Mouse (Mus musculus): ENCODE data around the gene Hsd17b13. TPM values are rescaled to one million over a fixed set of nuclear protein-coding genes. Genes with fewer than 3 reads are reported as not detected.

The Hsd17b13 gene
- polyA plus RNA-seq, 1 experiment from 2014 or later = 459 TPM

- H3K27ac ChIP-seq (ENCODE audit: low read depth) = no peak overlapping the region
- no peak overlapping the region for H3K9ac ChIP-seq (replicated peaks)
- H3K4me1 ChIP-seq (ENCODE audit: insufficient read depth) = no peaks in the 10 kb centered on the region
- no peak overlapping the region for H3K4me2 ChIP-seq (ENCODE audit: low read depth, low read length)
- TF ChIP-seq EP300 (IDR thresholded peaks at IDR 0.05; ENCODE audit: low read depth) (no peak), CTCF (IDR thresholded peaks at IDR 0.05; ENCODE audit: low read depth) (no peak)
- DNase-seq (no peak), ATAC-seq (no peak)
- H3K27me3 ChIP-seq (ENCODE audit: insufficient read depth, low read length) = no peaks in the 10 kb centered on the region
- no peaks in the 10 kb centered on the region for H3K36me3 ChIP-seq (replicated peaks; ENCODE audit: insufficient read depth, low read length)
- 66% methylated on average over 5 of the region's 5 CpGs for WGBS (ENCODE audit: insufficient replicate concordance)
- no peaks in the 10 kb centered on the region for H3K9me3 ChIP-seq (ENCODE audit: low read length)
- no peak overlapping the region for H3K4me3 ChIP-seq (ENCODE audit: low read depth, low read length)
These were observed 54.8 kb downstream of the Hsd17b13 start for GRCm38 (mm10) chr5:103922436-103922835.

DNA sequence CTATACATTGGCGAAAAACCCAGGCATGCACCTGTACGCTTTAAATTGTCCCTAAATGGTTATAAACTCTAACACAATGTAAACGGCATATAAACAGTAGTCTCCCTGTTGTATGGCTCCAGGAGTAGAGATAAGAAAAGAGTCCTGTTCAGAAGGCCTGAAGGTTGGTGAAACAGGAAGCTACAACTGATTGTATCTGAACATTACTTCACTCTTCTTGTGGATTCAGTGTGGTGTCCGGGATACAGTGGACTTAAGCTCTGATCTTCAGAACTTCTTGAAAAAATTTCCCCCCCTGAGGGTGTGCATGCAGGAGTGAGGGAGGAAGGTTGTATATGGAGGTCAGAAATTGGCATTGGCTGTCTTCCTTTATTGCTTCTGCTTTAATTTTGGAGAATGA is 57.7 kb downstream of the Hsd17b13 start:
- 53% methylated on average over 4 of the region's 4 CpGs for WGBS (ENCODE audit: insufficient replicate concordance)
- Histone ChIP-seq H3K4me3 (ENCODE audit: low read depth, low read length) (no peak overlapping the region), H3K9me3 (ENCODE audit: low read length) (no peaks in the 10 kb centered on the region), H3K36me3 (replicated peaks; ENCODE audit: insufficient read depth, low read length) (no peaks in the 10 kb centered on the region), H3K27ac (ENCODE audit: low read depth) (no peak overlapping the region), H3K4me2 (ENCODE audit: low read depth, low read length) (no peak overlapping the region), H3K4me1 (ENCODE audit: insufficient read depth) (no peaks in the 10 kb centered on the region), H3K27me3 (ENCODE audit: insufficient read depth, low read length) (no peaks in the 10 kb centered on the region), H3K9ac (replicated peaks) (no peak overlapping the region)
- DNase-seq = no peak
- TF ChIP-seq EP300 (IDR thresholded peaks at IDR 0.05; ENCODE audit: low read depth) (no peak), CTCF (IDR thresholded peaks at IDR 0.05; ENCODE audit: low read depth) (no peak)
- no peak for ATAC-seq

GRCm38 (mm10) chr5:103918233-103918632 is 59.0 kb downstream of the Hsd17b13 start:
- no peak overlapping the region for H3K9ac ChIP-seq (replicated peaks)
- no peak overlapping the region for H3K4me2 ChIP-seq (ENCODE audit: low read depth, low read length)
- DNase-seq (no peak), ATAC-seq (no peak)
- TF ChIP-seq CTCF (IDR thresholded peaks at IDR 0.05; ENCODE audit: low read depth) (no peak), EP300 (IDR thresholded peaks at IDR 0.05; ENCODE audit: low read depth) (no peak)
- no peaks in the 10 kb centered on the region for H3K27me3 ChIP-seq (ENCODE audit: insufficient read depth, low read length)
- H3K36me3 ChIP-seq (replicated peaks; ENCODE audit: insufficient read depth, low read length) = no peaks in the 10 kb centered on the region
- H3K9me3 ChIP-seq (ENCODE audit: low read length) = no peaks in the 10 kb centered on the region
- no peak overlapping the region for H3K4me3 ChIP-seq (ENCODE audit: low read depth, low read length)
- no peaks in the 10 kb centered on the region for H3K4me1 ChIP-seq (ENCODE audit: insufficient read depth)
- WGBS (ENCODE audit: insufficient replicate concordance) = 74% methylated on average over 3 of the region's 3 CpGs
- H3K27ac ChIP-seq (ENCODE audit: low read depth) = no peak overlapping the region

DNA sequence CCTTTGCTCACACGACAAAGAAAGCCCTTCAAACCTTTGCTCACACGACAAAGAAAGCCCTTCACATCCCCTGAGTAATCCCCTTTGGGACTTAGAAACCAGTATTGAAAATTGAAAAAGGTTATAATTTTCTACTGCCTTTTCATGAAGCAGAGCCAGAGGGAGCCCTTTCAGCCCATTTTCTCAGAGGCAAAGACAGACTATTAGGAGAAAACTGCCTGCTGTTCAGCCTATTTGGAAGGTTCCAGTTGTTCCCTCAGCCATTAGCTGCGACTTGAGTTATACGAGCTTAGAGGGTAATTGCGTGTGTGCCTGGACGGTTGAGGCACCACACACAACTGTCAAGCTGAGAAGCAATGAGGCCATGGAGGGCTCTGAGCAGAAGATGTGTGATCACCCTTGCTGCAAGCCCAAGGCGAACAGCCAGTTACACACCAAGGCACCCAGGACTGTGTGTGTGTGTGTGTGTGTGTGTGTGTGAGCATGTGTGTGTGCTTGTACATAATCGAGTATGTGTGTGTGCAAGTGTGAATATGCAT is 59.8 kb downstream of the Hsd17b13 start:
- no peak for ATAC-seq

GRCm38 (mm10) chr5:103916595-103917356 is 60.4 kb downstream of the Hsd17b13 start:
- Histone ChIP-seq H3K9me3 (ENCODE audit: low read length) (no peaks in the 10 kb centered on the region), H3K27ac (ENCODE audit: low read depth) (no peak overlapping the region), H3K4me1 (ENCODE audit: insufficient read depth) (no peaks in the 10 kb centered on the region), H3K4me3 (ENCODE audit: low read depth, low read length) (no peak overlapping the region), H3K9ac (replicated peaks) (no peak overlapping the region), H3K27me3 (ENCODE audit: insufficient read depth, low read length) (0 out of 2 replicates have a peak, but pooled peaks cover 3% of the 10 kb centered on the region), H3K4me2 (ENCODE audit: low read depth, low read length) (no peak overlapping the region), H3K36me3 (replicated peaks; ENCODE audit: insufficient read depth, low read length) (no peaks in the 10 kb centered on the region)
- WGBS (ENCODE audit: insufficient replicate concordance) = 59% methylated on average over 12 of the region's 12 CpGs
- TF ChIP-seq CTCF (IDR thresholded peaks at IDR 0.05; ENCODE audit: low read depth) (no peak), EP300 (IDR thresholded peaks at IDR 0.05; ENCODE audit: low read depth) (no peak)
- no peak for DNase-seq
- no peak for ATAC-seq

More for the DNA sequence above, 59.8 kb downstream of the Hsd17b13 start:
- H3K4me3 ChIP-seq (ENCODE audit: low read depth, low read length) = no peak overlapping the region
- H3K36me3 ChIP-seq (replicated peaks; ENCODE audit: insufficient read depth, low read length) = no peaks in the 10 kb centered on the region
- no peaks in the 10 kb centered on the region for H3K9me3 ChIP-seq (ENCODE audit: low read length)
- DNase-seq = no peak
- H3K4me2 ChIP-seq (ENCODE audit: low read depth, low read length) = no peak overlapping the region
- no peak overlapping the region for H3K9ac ChIP-seq (replicated peaks)
- WGBS (ENCODE audit: insufficient replicate concordance) = 67% methylated on average over 8 of the region's 8 CpGs
- H3K27me3 ChIP-seq (ENCODE audit: insufficient read depth, low read length) = 0 out of 2 replicates have a peak, but pooled peaks cover 3% of the 10 kb centered on the region
- H3K4me1 ChIP-seq (ENCODE audit: insufficient read depth) = no peaks in the 10 kb centered on the region
- TF ChIP-seq EP300 (IDR thresholded peaks at IDR 0.05; ENCODE audit: low read depth) (no peak), CTCF (IDR thresholded peaks at IDR 0.05; ENCODE audit: low read depth) (no peak)
- H3K27ac ChIP-seq (ENCODE audit: low read depth) = no peak overlapping the region

DNA sequence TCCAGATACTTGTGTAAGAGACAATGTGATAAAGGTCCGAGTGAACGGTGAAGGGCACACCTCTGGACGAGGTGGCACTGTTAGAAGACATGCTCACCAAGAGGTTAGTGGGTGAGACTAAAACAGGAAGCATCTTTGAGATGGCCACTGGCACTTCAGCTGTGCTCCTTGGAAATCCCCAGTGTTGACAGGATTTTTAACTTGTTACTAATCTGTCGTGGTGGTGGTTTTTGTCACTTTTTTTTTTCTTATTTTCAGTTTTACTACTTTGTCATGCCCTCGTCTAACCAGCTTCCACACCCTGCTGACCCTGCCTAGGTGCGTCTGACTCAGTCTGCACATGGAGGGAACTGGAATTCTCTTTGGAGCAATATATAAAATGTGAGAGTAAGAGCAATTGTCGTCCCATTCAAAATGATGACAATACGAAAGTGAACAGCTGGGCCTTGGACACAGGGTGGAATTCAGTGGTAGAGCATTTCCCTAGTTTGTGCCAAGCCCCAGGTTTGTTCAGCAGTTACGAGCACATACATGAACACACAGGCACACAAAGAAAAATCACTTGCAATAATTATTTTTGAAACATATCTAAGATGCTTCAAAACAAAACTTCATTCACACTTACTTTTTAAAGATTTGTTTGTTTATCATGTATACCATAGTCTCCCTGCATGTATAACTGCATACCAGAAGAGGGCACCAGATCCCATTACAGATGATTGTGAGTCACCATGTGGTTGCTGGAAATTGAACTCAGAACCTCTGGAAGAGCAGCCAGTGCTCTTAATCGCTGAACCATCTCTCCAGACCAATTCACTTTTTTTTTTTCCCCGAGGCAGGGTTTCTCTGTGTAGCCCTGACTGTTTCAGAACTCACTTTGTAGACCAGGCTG is 62.6 kb downstream of the Hsd17b13 start:
- WGBS (ENCODE audit: insufficient replicate concordance) = 57% methylated on average over 11 of the region's 11 CpGs
- no peaks in the 10 kb centered on the region for H3K36me3 ChIP-seq (replicated peaks; ENCODE audit: insufficient read depth, low read length)
- no peak overlapping the region for H3K4me3 ChIP-seq (ENCODE audit: low read depth, low read length)
- H3K4me2 ChIP-seq (ENCODE audit: low read depth, low read length) = no peak overlapping the region
- H3K27me3 ChIP-seq (ENCODE audit: insufficient read depth, low read length) = peaks cover 8% of the 10 kb centered on the region; the same call in 1 of the 2 replicates
- H3K9ac ChIP-seq (replicated peaks) = no peak overlapping the region
- no peaks in the 10 kb centered on the region for H3K9me3 ChIP-seq (ENCODE audit: low read length)
- DNase-seq (no peak), ATAC-seq (no peak)
- no peak overlapping the region for H3K27ac ChIP-seq (ENCODE audit: low read depth)
- TF ChIP-seq EP300 (IDR thresholded peaks at IDR 0.05; ENCODE audit: low read depth) = no peak
- TF ChIP-seq CTCF (IDR thresholded peaks at IDR 0.05; ENCODE audit: low read depth) = peak; percentile 60
- H3K4me1 ChIP-seq (ENCODE audit: insufficient read depth) = 0 out of 2 replicates have a peak, but pooled peaks cover 2% of the 10 kb centered on the region
